Comparison of ENCODE assay signal across 10 mouse cellular contexts in genomic region chrX:136196873-136197272, GRCm38 (mm10). TPM values are rescaled to one million over a fixed set of nuclear protein-coding genes. Genes with fewer than 3 reads are reported as not detected.
DNase-seq lines count a peak whose midpoint lies in the region; ATAC-seq and TF ChIP-seq lines count a peak whose summit lies in the region.
"Had no signal": no experiment of that assay in that cellular context is flagged by ENCODE, and none has a peak within 500 bp of the region (broad histone marks: within the 10 kb centered on the region; RNA-seq: fewer than 3 reads in every experiment).

No protein-coding gene starts in this region.

- ATAC-seq in cerebellum, adult (ENCODE audit: insufficient number of reproducible peaks, low FRiP score, low TSS enrichment): no peak
- no peak for ATAC-seq in liver, embryonic 12.5 days

- TF ChIP-seq POLR2A in cerebellum, adult 2 months (IDR thresholded peaks at IDR 0.05; ENCODE audit: borderline replicate concordance, insufficient read depth, low read length): no peak

- no peaks in the 10 kb centered on the region for H3K4me1 ChIP-seq in cerebellum, adult 2 months (ENCODE audit: control insufficient read depth, insufficient read depth, low read length)
- no peaks in the 10 kb centered on the region for H3K4me1 ChIP-seq in liver, embryonic 12.5 days
- H3K4me1 ChIP-seq: heart, embryonic 13.5 days; midbrain, embryonic 12.5 days had no signal

- no peak overlapping the region for H3K4me3 ChIP-seq in cerebellum, adult 2 months (replicated peaks; ENCODE audit: insufficient read depth, low read depth, low read length)
- no peak overlapping the region for H3K4me3 ChIP-seq in liver, embryonic 12.5 days
- H3K4me3 ChIP-seq: heart, embryonic 13.5 days; midbrain, embryonic 12.5 days had no signal

- WGBS in cerebellum, adult 2 months: 52% methylated on average over 1 of the region's 1 CpGs
- 47% methylated on average over 1 of the region's 1 CpGs for WGBS in liver, embryonic 12.5 days (ENCODE audit: insufficient replicate concordance)

- no peaks in the 10 kb centered on the region for H3K27me3 ChIP-seq in cerebellum, adult 2 months (ENCODE audit: control insufficient read depth, insufficient read depth, low read length)
- H3K27me3 ChIP-seq in liver, embryonic 12.5 days (replicated peaks): peaks cover 5% of the 10 kb centered on the region; the same call in 1 of the 2 replicates
- H3K27me3 ChIP-seq: heart, embryonic 13.5 days had no signal

- DNase-seq in cerebellum, adult 2 months: peak in 1 of 2 experiments; percentile 48
- DNase-seq in liver: peak; percentile 60
- peak; percentile 50 for DNase-seq in adrenal gland, postnatal 10 days
- DNase-seq in kidney, postnatal 10 days: peak; percentile 38
- DNase-seq in retina, postnatal 1 day: peak; percentile 27
- DNase-seq in Muller cell, postnatal 12 days (ENCODE audit: inconsistent ontology term): no peak

- H3K36me3 ChIP-seq in liver, embryonic 12.5 days: no peaks in the 10 kb centered on the region
- H3K36me3 ChIP-seq: heart, embryonic 13.5 days; midbrain, embryonic 12.5 days had no signal

- no peak overlapping the region for H3K4me2 ChIP-seq in liver, embryonic 12.5 days
- H3K4me2 ChIP-seq: heart, embryonic 13.5 days; midbrain, embryonic 12.5 days had no signal

- no peak overlapping the region for H3K9ac ChIP-seq in liver, embryonic 12.5 days
- H3K9ac ChIP-seq: heart, embryonic 13.5 days; midbrain, embryonic 12.5 days had no signal

- H3K27ac ChIP-seq in cerebellum, adult 2 months (ENCODE audit: insufficient read depth, low read length): no peak overlapping the region
- no peak overlapping the region for H3K27ac ChIP-seq in liver, embryonic 12.5 days
- H3K27ac ChIP-seq: heart, embryonic 13.5 days; midbrain, embryonic 12.5 days had no signal

- peak; percentile 32; the same call in 1 of the 2 replicates for TF ChIP-seq CTCF in cerebellum, adult 2 months (IDR thresholded peaks at IDR 0.05; ENCODE audit: borderline replicate concordance, insufficient read depth, low read depth, low read length)

- no peaks in the 10 kb centered on the region for H3K9me3 ChIP-seq in liver, embryonic 12.5 days (replicated peaks)
- H3K9me3 ChIP-seq: heart, embryonic 13.5 days; midbrain, embryonic 12.5 days had no signal

RNA-seq across cellular contexts. Expression of gene Tceal5, which starts 6.8 kb away (rescaled TPM):
- polyA plus RNA-seq in cerebellum, adult 2 months (2012; rRNA removed): 123 and 134 TPM in 2 replicates
- 5.2 and 5.8 TPM in 2 replicates for polyA plus RNA-seq in liver, embryonic 12.5 days (2016; fragmentation: Nextera tagmentation; extraction: Ambion mirVana)
- 1 to 10 TPM; 3.3 to 7.3 TPM for total RNA-seq in adrenal gland, postnatal 10 days (2021)

RNA-seq across cellular contexts. Expression of gene Tceal7, which starts 17.7 kb away (rescaled TPM):
- polyA plus RNA-seq in cerebellum, adult 2 months (2012; rRNA removed): 0.22 and 0.33 TPM in 2 replicates
- polyA plus RNA-seq in liver, embryonic 12.5 days (2016; fragmentation: Nextera tagmentation; extraction: Ambion mirVana): 0.98 and 1.4 TPM in 2 replicates
- total RNA-seq in adrenal gland, postnatal 10 days (2021): 10 to 100 TPM; 14.9 to 27.1 TPM

RNA-seq across cellular contexts. Expression of gene Bex1, which starts 18.4 kb away (rescaled TPM):
- 110 and 114 TPM in 2 replicates for polyA plus RNA-seq in cerebellum, adult 2 months (2012; rRNA removed)
- polyA plus RNA-seq in liver, embryonic 12.5 days (2016; fragmentation: Nextera tagmentation; extraction: Ambion mirVana): 147 and 153 TPM in 2 replicates
- total RNA-seq in adrenal gland, postnatal 10 days (2021): 10 to 100 TPM; 15.1 to 17.5 TPM

RNA-seq across cellular contexts. Expression of gene Tceal8, which starts 24.7 kb away (rescaled TPM):
- polyA plus RNA-seq in cerebellum, adult 2 months (2012; rRNA removed): 71.8 and 72.0 TPM in 2 replicates
- 182 and 192 TPM in 2 replicates for polyA plus RNA-seq in liver, embryonic 12.5 days (2016; fragmentation: Nextera tagmentation; extraction: Ambion mirVana)
- 10 to 100 TPM; 43.3 to 53.2 TPM for total RNA-seq in adrenal gland, postnatal 10 days (2021)

RNA-seq across cellular contexts. Expression of gene Tceal9, which starts 48.0 kb away (rescaled TPM):
- polyA plus RNA-seq in cerebellum, adult 2 months (2012; rRNA removed): 112 and 117 TPM in 2 replicates
- polyA plus RNA-seq in liver, embryonic 12.5 days (2016; fragmentation: Nextera tagmentation; extraction: Ambion mirVana): 223 and 224 TPM in 2 replicates
- 100 to 1,000 TPM; 237 to 281 TPM for total RNA-seq in adrenal gland, postnatal 10 days (2021)

Comparison
In these comparisons a context has a peak if more than half of its experiments do, and no peak if none do; other contexts are left out.
1. RNA of gene Tceal5, which starts 6.8 kb away (polyA plus RNA-seq): 123 to 134 TPM in cerebellum, adult 2 months; 5.2 to 5.8 TPM in liver, embryonic 12.5 days; every median in the first group is over 10 times any median in the second.